Mouse (Mus musculus): ENCODE results near the gene Fgf22. TPM values are rescaled to one million over a fixed set of nuclear protein-coding genes. Genes with fewer than 3 reads are reported as not detected.
A peak's percentile ranks its signal among the peaks of the same experiment; 100 is the strongest.

Fgf22 gene
- polyA plus RNA-seq (2015; fragmentation: Nextera tagmentation; extraction: Ambion mirVana) = not detected in 2 replicates

DNA sequence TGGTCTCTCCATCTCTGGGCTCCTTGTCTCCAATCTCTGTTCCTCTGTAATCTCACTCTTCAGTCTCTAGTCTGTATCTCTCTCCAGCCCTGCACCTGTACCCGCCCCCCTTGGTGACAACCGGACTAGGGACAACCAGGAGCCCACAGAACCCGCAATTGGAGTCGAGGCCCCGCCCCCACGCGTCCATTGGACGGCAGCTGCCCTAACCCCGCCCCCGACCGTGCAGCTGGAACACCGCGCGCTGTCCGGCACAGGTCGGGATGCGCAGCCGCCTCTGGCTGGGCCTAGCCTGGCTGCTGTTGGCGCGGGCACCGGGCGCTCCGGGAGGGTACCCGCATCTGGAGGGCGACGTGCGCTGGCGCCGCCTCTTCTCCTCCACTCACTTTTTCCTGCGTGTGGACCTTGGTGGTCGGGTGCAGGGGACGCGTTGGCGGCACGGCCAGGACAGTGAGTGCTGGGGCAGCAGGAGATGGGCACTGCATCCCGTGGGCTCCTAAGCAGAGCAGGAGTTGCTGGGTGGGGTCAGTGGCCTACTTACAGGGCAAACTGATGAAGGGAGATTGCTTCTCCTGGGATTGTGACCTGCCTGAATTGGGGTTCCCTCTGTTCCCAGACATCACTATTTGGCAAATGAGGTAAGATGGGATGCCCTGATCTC, at the start of gene Fgf22:
Gene Fgf22, plus strand, starts transcription at position 221 of the 661 bp plus-strand sequence.
- DNase-seq = peak; percentile 83
- 5% methylated on average over 36 of the region's 36 CpGs for WGBS (ENCODE audit: insufficient replicate concordance)

DNA sequence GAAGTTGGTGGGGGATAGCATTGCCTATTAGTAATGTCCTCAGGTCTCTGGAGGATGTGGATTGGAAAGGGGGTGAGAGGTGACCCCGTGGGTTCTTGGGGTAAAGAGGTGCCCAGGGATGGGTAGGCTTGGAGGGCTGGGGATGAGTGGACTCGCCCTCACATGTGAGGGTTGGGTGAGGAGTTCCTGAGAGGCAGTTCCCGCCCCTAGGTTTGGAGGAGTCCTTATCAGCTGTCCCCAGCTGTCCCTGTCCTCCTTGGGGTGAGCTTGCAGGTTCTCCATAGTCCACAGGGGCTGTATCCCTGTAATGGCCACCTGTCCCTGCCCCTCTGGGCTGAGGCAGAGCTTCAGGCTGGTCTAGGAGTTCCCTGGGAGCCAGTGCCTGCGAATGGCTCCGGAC, 48.9 kb upstream of the Fgf22 start:
- DNase-seq (peak; percentile 81), ATAC-seq (peak; percentile 67)
- WGBS (ENCODE audit: insufficient replicate concordance) = 47% methylated on average over 5 of the region's 5 CpGs
- peak overlapping the region; percentile 79 for H3K27ac ChIP-seq (ENCODE audit: low read depth)
- peaks cover 49% of the 10 kb centered on the region for H3K36me3 ChIP-seq (replicated peaks; ENCODE audit: insufficient read depth, low read length)
- TF ChIP-seq EP300 (IDR thresholded peaks at IDR 0.05; ENCODE audit: low read depth) = peak; percentile 96
- TF ChIP-seq CTCF (IDR thresholded peaks at IDR 0.05; ENCODE audit: low read depth) = no peak
- H3K4me3 ChIP-seq (ENCODE audit: low read depth, low read length) = peak overlapping the region; percentile 85
- H3K4me1 ChIP-seq (ENCODE audit: insufficient read depth) = peaks cover 47% of the 10 kb centered on the region
- H3K4me2 ChIP-seq (ENCODE audit: low read depth, low read length) = peak overlapping the region; percentile 77
- no peaks in the 10 kb centered on the region for H3K27me3 ChIP-seq (ENCODE audit: insufficient read depth, low read length)
- H3K9ac ChIP-seq (replicated peaks) = peak overlapping the region; percentile 87
- no peaks in the 10 kb centered on the region for H3K9me3 ChIP-seq (ENCODE audit: low read length)

More for the DNA sequence above, at the start of gene Fgf22:
- H3K4me1 ChIP-seq (ENCODE audit: insufficient read depth) = peaks cover 5% of the 10 kb centered on the region
- H3K27me3 ChIP-seq (ENCODE audit: insufficient read depth, low read length) = peaks cover 5% of the 10 kb centered on the region; the same call in 1 of the 2 replicates
- no peaks in the 10 kb centered on the region for H3K9me3 ChIP-seq (ENCODE audit: low read length)
- no peak within 1 kb of the TSS; the same call in 1 of the 2 replicates for H3K9ac ChIP-seq (replicated peaks)
- TF ChIP-seq CTCF (IDR thresholded peaks at IDR 0.05; ENCODE audit: low read depth) (no peak), EP300 (IDR thresholded peaks at IDR 0.05; ENCODE audit: low read depth) (no peak)
- H3K27ac ChIP-seq (ENCODE audit: low read depth) = no peak within 1 kb of the TSS
- peaks cover 16% of the 10 kb centered on the region; the same call in 1 of the 2 replicates for H3K36me3 ChIP-seq (replicated peaks; ENCODE audit: insufficient read depth, low read length)
- peak; percentile 85 for ATAC-seq
- peak within 1 kb of the TSS; percentile 59 for H3K4me2 ChIP-seq (ENCODE audit: low read depth, low read length)
- H3K4me3 ChIP-seq (ENCODE audit: low read depth, low read length) = no peak within 1 kb of the TSS

DNA sequence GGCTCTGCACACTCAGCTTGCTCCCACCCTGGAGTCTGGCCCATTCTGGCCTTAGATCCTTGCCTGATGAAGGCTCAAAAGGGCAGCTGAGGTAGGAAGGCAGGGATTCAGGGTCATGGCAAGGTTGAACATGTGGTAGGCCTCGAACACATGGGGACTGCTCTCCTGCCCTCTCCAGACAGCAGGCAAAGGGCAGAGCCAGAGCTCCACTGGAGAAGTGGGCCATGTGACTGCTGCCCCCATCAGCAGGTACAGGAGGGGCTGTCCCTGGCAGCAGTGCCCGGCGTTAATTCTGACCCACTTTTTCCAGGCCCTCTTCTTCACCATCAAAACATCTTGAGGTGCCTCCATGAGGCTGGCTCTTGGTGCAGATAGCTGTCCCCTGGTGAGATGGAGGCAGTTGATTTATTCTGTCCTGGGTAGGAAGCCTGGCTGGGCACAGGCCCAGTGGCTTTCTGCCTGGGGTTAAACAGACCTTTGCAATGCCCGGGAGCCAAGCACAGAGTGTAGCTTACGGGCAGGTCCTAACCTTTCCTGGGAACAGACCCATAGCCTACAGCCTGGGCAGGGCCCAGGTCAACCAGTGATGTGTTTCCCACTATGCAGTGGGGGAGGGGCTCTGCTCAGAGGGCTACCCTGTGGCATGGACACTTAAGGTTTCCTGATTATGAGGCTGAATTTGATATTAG, 48.3 kb upstream of the Fgf22 start:
- Histone ChIP-seq H3K4me3 (ENCODE audit: low read depth, low read length) (peak overlapping the region; percentile 85), H3K27ac (ENCODE audit: low read depth) (peak overlapping the region; percentile 79), H3K4me2 (ENCODE audit: low read depth, low read length) (peak overlapping the region; percentile 77), H3K27me3 (ENCODE audit: insufficient read depth, low read length) (no peaks in the 10 kb centered on the region), H3K36me3 (replicated peaks; ENCODE audit: insufficient read depth, low read length) (peaks cover 55% of the 10 kb centered on the region), H3K9me3 (ENCODE audit: low read length) (no peaks in the 10 kb centered on the region), H3K4me1 (ENCODE audit: insufficient read depth) (peaks cover 45% of the 10 kb centered on the region), H3K9ac (replicated peaks) (peak overlapping the region; percentile 87)
- TF ChIP-seq EP300 (IDR thresholded peaks at IDR 0.05; ENCODE audit: low read depth) (no peak), CTCF (IDR thresholded peaks at IDR 0.05; ENCODE audit: low read depth) (no peak)
- ATAC-seq (no peak), DNase-seq (no peak)
- WGBS (ENCODE audit: insufficient replicate concordance) = 52% methylated on average over 5 of the region's 5 CpGs

DNA sequence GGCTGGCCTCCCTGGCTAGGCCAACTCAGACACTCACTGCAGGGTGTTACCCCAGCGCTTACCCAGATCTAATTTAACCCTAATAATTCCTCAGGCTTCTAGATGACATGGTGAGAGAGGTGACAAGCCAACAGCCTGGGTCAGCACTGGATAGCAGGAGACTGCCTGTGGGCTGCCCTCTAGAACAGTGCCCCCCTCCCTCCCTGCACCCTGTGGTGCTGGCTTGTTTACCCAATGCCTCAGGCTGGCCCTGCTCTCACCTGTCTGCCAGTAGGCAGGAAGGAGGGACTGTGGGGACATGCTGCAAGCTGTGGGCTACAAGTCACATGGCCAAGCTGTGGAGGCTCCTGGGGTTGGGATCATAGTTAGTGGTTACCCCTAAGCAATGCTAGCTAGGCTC, 47.7 kb upstream of the Fgf22 start:
- Histone ChIP-seq H3K4me3 (ENCODE audit: low read depth, low read length) (peak overlapping the region; percentile 85), H3K9ac (replicated peaks) (peak overlapping the region; percentile 87), H3K27me3 (ENCODE audit: insufficient read depth, low read length) (no peaks in the 10 kb centered on the region), H3K36me3 (replicated peaks; ENCODE audit: insufficient read depth, low read length) (peaks cover 60% of the 10 kb centered on the region), H3K4me1 (ENCODE audit: insufficient read depth) (peaks cover 42% of the 10 kb centered on the region), H3K27ac (ENCODE audit: low read depth) (peak overlapping the region; percentile 79), H3K9me3 (ENCODE audit: low read length) (no peaks in the 10 kb centered on the region), H3K4me2 (ENCODE audit: low read depth, low read length) (peak overlapping the region; percentile 77)
- no peak for ATAC-seq
- no peak for DNase-seq
- TF ChIP-seq EP300 (IDR thresholded peaks at IDR 0.05; ENCODE audit: low read depth) = no peak
- no peak for TF ChIP-seq CTCF (IDR thresholded peaks at IDR 0.05; ENCODE audit: low read depth)
- WGBS (ENCODE audit: insufficient replicate concordance) = 80% methylated on average over 1 of the region's 1 CpGs

DNA sequence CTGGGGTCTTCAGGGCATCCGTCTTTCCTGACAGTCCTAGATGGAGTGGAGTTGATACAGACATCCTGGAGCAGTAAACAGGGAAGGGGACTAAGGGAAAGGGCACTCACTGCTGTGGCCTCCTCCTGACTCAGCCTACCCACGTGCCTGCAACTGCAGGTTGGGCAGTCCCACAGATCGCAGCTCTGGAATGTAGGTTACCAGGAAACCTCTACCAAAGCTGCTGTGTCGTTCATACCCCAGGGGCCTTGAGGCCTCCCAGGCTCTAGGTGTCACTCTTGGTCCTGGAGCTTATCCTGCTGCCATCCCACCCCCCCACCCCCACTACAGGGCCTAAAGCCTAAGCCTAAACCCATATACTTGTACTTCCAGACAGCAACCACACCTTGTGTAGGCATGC, 47.1 kb upstream of the Fgf22 start:
- H3K4me3 ChIP-seq (ENCODE audit: low read depth, low read length) = 0 out of 2 replicates have a peak overlapping the region, but pooled peaks have one; percentile 85
- peak overlapping the region; percentile 87 for H3K9ac ChIP-seq (replicated peaks)
- WGBS (ENCODE audit: insufficient replicate concordance) = 57% methylated on average over 4 of the region's 4 CpGs
- H3K27me3 ChIP-seq (ENCODE audit: insufficient read depth, low read length) = no peaks in the 10 kb centered on the region
- peak overlapping the region; percentile 77 for H3K4me2 ChIP-seq (ENCODE audit: low read depth, low read length)
- DNase-seq (no peak), ATAC-seq (no peak)
- TF ChIP-seq EP300 (IDR thresholded peaks at IDR 0.05; ENCODE audit: low read depth) (no peak), CTCF (IDR thresholded peaks at IDR 0.05; ENCODE audit: low read depth) (no peak)
- H3K4me1 ChIP-seq (ENCODE audit: insufficient read depth) = peaks cover 43% of the 10 kb centered on the region
- peak overlapping the region; percentile 79; the same call in 1 of the 2 replicates for H3K27ac ChIP-seq (ENCODE audit: low read depth)
- no peaks in the 10 kb centered on the region for H3K9me3 ChIP-seq (ENCODE audit: low read length)
- H3K36me3 ChIP-seq (replicated peaks; ENCODE audit: insufficient read depth, low read length) = peaks cover 61% of the 10 kb centered on the region

DNA sequence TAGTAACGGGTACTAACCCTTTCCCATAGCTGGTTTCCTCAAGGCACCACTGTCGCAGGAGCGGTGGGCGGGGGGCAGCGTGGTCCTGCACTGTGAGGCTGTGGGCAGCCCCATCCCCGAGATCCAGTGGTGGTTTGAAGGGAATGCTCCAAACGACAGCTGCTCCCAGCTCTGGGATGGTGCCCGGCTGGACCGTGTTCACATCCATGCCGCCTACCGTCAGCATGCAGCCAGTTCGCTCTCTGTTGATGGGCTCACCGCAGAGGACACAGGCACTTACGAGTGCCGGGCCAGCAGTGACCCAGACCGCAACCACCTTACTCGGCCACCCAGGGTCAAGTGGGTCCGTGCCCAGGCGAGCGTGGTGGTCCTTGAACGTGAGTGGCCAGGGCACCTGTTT, 46.2 kb upstream of the Fgf22 start:
- H3K4me3 ChIP-seq (ENCODE audit: low read depth, low read length) = no peak overlapping the region
- peaks cover 61% of the 10 kb centered on the region for H3K36me3 ChIP-seq (replicated peaks; ENCODE audit: insufficient read depth, low read length)
- H3K9ac ChIP-seq (replicated peaks) = 0 out of 2 replicates have a peak overlapping the region, but pooled peaks have one; percentile 34

More for the DNA sequence above, 46.2 kb upstream of the Fgf22 start:
- 92% methylated on average over 21 of the region's 21 CpGs for WGBS (ENCODE audit: insufficient replicate concordance)
- peaks cover 47% of the 10 kb centered on the region for H3K4me1 ChIP-seq (ENCODE audit: insufficient read depth)
- no peaks in the 10 kb centered on the region for H3K27me3 ChIP-seq (ENCODE audit: insufficient read depth, low read length)
- no peak for DNase-seq
- no peak overlapping the region for H3K27ac ChIP-seq (ENCODE audit: low read depth)
- no peak for ATAC-seq
- H3K4me2 ChIP-seq (ENCODE audit: low read depth, low read length) = peak overlapping the region; percentile 13; the same call in 1 of the 2 replicates
- no peaks in the 10 kb centered on the region for H3K9me3 ChIP-seq (ENCODE audit: low read length)
- TF ChIP-seq CTCF (IDR thresholded peaks at IDR 0.05; ENCODE audit: low read depth) (no peak), EP300 (IDR thresholded peaks at IDR 0.05; ENCODE audit: low read depth) (no peak)

Data from liver, postnatal 0 days (tissue).